Mouse (Mus musculus) megakaryocyte, embryonic 14.5 days (primary cell): Measurements from ENCODE around the gene Gm12394. TPM values are rescaled to one million over a fixed set of nuclear protein-coding genes. Genes with fewer than 3 reads are reported as not detected.
"Not testable (repeated sequence)": the region's sequence is repeated elsewhere in the genome, so short reads cannot be mapped to it uniquely, and the experiment has no call there.

Source experiments
- H3K27me3 ChIP-seq: replicated peaks from 2 replicates; pipeline ENCODE3; 2012; ENCODE audit warnings: inconsistent platforms
- H3K36me3 ChIP-seq: replicated peaks from 2 replicates; pipeline ENCODE3; 2012; ENCODE audit warnings: low read length, inconsistent platforms, mixed read lengths
- H3K4me1 ChIP-seq: 2 replicates; pipeline ENCODE4 v1.6.1; 2012; ENCODE audit warnings: inconsistent platforms
- H3K4me3 ChIP-seq: replicated peaks from 2 replicates; pipeline ENCODE3; 2012; ENCODE audit warnings: moderate library complexity, mild to moderate bottlenecking, inconsistent platforms
- H3K9me3 ChIP-seq: 2 replicates; pipeline ENCODE4 v1.6.1; 2012; ENCODE audit warnings: inconsistent platforms
- FLI1 ChIP-seq: IDR thresholded peaks from 2 replicates; pipeline ENCODE4 v1.6.1; 2012; ENCODE audit warnings: low read length, inconsistent platforms, mixed read lengths
- GATA1 ChIP-seq: IDR thresholded peaks from 3 replicates; pipeline ENCODE4 v1.6.1; 2012; ENCODE audit warnings: mixed read lengths, low read length, inconsistent platforms, borderline replicate concordance
- polyA plus RNA-seq: library from polyadenylated mRNA; stranded (reverse); fragments of >175 nt; gene quantifications from 2 replicates; pipeline ENCODE4 v1.2.3, GENCODE M21; 2012; ENCODE audit warnings: low replicate concordance; ENCODE audit not compliant: insufficient read depth

The Gm12394 gene
- polyA plus RNA-seq, 1 experiment: not detected

GRCm38 (mm10) chr4:42880677-42880948 lies 24.0 kb upstream of the Gm12394 start:
- H3K4me1 ChIP-seq: peaks cover 3% of the 10 kb centered on the region; the same call in 1 of the 2 replicates
- H3K27me3 ChIP-seq: peaks cover 12% of the 10 kb centered on the region
- TF ChIP-seq FLI1 (no peak), GATA1 (no peak)
- H3K9me3 ChIP-seq: no peaks in the 10 kb centered on the region
- H3K4me3 ChIP-seq: no peak overlapping the region
- H3K36me3 ChIP-seq: no peaks in the 10 kb centered on the region

GRCm38 (mm10) chr4:42879829-42880676 lies 23.5 kb upstream of the Gm12394 start:
- no peak overlapping the region for H3K4me3 ChIP-seq
- peaks cover 3% of the 10 kb centered on the region; the same call in 1 of the 2 replicates for H3K4me1 ChIP-seq
- peaks cover 12% of the 10 kb centered on the region for H3K27me3 ChIP-seq
- TF ChIP-seq FLI1 (no peak), GATA1 (no peak)
- H3K36me3 ChIP-seq: no peaks in the 10 kb centered on the region
- no peaks in the 10 kb centered on the region for H3K9me3 ChIP-seq

DNA sequence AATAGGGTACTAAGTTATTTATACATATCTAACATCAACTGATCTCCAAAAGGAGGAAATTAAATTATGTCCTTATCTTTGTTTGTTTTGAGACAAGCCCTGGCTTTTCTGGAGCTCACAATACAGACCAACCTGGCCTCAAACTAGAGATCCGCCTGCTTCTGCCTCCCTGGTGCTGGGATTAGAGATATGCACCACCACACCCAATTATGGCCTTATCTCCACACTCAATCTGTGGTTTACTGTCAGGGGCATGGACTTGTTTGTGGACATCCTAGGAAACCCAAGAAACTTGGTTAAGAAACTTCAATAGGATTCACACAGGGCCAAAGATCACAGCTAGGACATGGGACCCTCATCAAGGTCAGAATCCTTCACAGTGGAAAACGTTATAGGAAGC lies 21.1 kb upstream of the Gm12394 start:
- TF ChIP-seq GATA1 (no peak), FLI1 (no peak)
- Histone ChIP-seq H3K4me1 (peaks cover 3% of the 10 kb centered on the region; the same call in 1 of the 2 replicates), H3K4me3 (no peak overlapping the region), H3K9me3 (no peaks in the 10 kb centered on the region), H3K36me3 (no peaks in the 10 kb centered on the region), H3K27me3 (peaks cover 15% of the 10 kb centered on the region)

DNA sequence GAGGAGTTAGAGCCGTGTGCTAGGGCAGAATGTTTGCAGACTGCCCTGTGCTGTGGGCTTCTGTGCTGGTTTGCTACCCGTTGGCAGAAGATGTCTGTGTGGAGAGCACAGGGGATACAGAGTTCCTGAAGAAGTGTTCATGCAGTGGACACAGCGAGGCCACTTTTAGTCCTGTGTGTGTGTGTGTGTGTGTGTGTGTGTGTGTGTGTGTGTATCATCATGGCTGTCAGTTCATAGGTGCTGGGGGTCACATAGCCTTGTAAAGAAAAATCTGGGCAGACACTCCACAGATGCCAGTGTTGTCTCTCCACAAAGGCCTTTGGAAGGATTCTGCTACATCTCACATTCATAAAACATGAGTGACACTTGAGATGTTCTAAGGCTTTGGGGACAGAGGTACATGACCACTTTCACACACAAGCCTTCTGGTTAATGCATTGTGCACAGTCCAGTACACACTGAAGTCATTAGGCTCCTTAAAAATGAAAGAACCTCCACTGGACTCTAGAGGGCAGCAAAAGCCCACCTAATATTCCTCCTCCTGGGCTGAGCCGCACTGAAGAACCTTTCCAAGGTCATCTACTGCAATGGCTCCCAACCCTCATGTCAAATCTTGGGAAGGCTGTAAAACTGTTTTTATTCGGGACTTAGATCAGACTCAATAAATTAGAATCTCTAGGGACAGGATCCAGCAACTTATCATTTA lies 20.2 kb upstream of the Gm12394 start:
- peaks cover 15% of the 10 kb centered on the region for H3K27me3 ChIP-seq
- peaks cover 3% of the 10 kb centered on the region; the same call in 1 of the 2 replicates for H3K4me1 ChIP-seq
- no peaks in the 10 kb centered on the region for H3K9me3 ChIP-seq
- no peaks in the 10 kb centered on the region for H3K36me3 ChIP-seq
- no peak for TF ChIP-seq GATA1
- TF ChIP-seq FLI1: no peak
- H3K4me3 ChIP-seq: no peak overlapping the region

GRCm38 (mm10) chr4:42874134-42874533 lies 17.6 kb upstream of the Gm12394 start, which contains the start of gene Fam205c:
Gene Fam205c, minus strand, starts transcription at chr4:42874234.
- TF ChIP-seq GATA1 (no peak), FLI1 (no peak)
- Histone ChIP-seq H3K27me3 (peaks cover 15% of the 10 kb centered on the region), H3K4me1 (no peaks in the 10 kb centered on the region), H3K9me3 (no peaks in the 10 kb centered on the region), H3K4me3 (no peak within 1 kb of the TSS), H3K36me3 (no peaks in the 10 kb centered on the region)

DNA sequence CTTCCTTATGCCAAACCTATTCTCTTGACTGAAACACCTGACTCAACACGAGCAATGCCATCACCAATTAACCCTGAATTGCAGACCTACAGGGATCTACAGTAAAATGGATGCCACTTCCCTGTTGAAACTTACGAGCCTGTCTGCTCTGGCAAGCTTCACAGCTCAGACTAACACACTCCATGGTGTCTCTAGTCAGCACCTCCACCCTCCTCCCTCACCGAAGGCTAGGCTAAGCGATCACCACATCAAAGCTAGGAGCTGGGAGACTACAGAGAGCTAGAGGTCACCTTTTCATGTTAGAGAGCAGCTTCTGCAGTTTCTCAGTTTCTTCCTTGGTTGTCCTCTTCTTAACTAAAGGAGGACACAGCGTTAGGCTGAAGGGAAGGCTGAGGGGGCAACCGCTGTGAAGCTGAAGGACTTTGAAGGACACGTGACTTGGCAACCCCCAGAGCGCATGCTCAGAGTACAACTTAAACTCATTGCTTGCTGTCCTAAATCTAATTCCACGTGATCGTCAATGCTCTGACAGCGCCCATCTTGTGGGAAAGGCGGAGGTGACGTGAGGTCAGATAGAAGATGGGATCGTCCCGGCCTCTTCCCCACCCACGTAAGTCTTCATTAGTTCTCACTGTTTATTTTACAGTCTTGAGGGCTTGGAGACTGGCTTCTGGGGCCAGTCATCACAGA lies 16.3 kb upstream of the Gm12394 start:
- H3K9me3 ChIP-seq: no peaks in the 10 kb centered on the region
- peaks cover 12% of the 10 kb centered on the region for H3K27me3 ChIP-seq
- no peak overlapping the region for H3K4me3 ChIP-seq
- no peaks in the 10 kb centered on the region for H3K36me3 ChIP-seq
- TF ChIP-seq GATA1: no peak
- H3K4me1 ChIP-seq: no peaks in the 10 kb centered on the region

GRCm38 (mm10) chr4:42872151-42872550 lies 15.6 kb upstream of the Gm12394 start:
- TF ChIP-seq FLI1 (no peak), GATA1 (no peak)
- Histone ChIP-seq H3K27me3 (peaks cover 12% of the 10 kb centered on the region), H3K4me3 (no peak overlapping the region), H3K4me1 (no peaks in the 10 kb centered on the region), H3K9me3 (no peaks in the 10 kb centered on the region), H3K36me3 (no peaks in the 10 kb centered on the region)

GRCm38 (mm10) chr4:42870748-42871147 lies 14.2 kb upstream of the Gm12394 start:
- Histone ChIP-seq H3K9me3 (no peaks in the 10 kb centered on the region), H3K4me3 (no peak overlapping the region), H3K4me1 (no peaks in the 10 kb centered on the region), H3K36me3 (no peaks in the 10 kb centered on the region), H3K27me3 (peaks cover 11% of the 10 kb centered on the region)
- TF ChIP-seq FLI1: no peak

DNA sequence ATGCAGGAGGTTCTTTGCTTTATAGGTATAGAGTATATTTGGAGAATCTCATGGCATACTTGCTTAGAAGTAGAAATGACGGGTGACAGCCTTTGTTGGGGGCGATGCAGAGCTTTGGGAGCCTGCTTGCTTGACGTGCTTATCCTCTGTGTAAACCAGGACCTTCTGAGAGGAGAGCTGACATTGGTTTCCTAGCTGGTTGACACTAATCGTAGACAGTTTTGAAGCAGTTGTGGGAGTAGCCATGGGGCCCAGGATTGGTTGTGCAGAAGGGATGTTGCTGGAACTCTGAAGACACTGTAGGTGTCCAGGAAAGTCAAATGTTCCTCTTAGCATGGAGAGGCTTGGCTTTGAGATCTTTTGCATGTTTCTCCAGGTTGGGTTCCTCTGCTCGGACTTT lies 11.6 kb upstream of the Gm12394 start:
- Histone ChIP-seq H3K9me3 (no peaks in the 10 kb centered on the region), H3K27me3 (peaks cover 8% of the 10 kb centered on the region), H3K4me1 (no peaks in the 10 kb centered on the region), H3K36me3 (no peaks in the 10 kb centered on the region), H3K4me3 (no peak overlapping the region)
- no peak for TF ChIP-seq GATA1
- TF ChIP-seq FLI1: no peak

GRCm38 (mm10) chr4:42867390-42867789 lies 10.8 kb upstream of the Gm12394 start:
- Histone ChIP-seq H3K4me3 (no peak overlapping the region), H3K9me3 (no peaks in the 10 kb centered on the region), H3K27me3 (peaks cover 6% of the 10 kb centered on the region), H3K4me1 (no peaks in the 10 kb centered on the region), H3K36me3 (no peaks in the 10 kb centered on the region)
- TF ChIP-seq FLI1 (no peak), GATA1 (no peak)

GRCm38 (mm10) chr4:42863487-42863886 lies 6.9 kb upstream of the Gm12394 start:
- H3K4me3 ChIP-seq, H3K27me3 ChIP-seq, H3K9me3 ChIP-seq, H3K36me3 ChIP-seq, H3K4me1 ChIP-seq: not testable (repeated sequence)

DNA sequence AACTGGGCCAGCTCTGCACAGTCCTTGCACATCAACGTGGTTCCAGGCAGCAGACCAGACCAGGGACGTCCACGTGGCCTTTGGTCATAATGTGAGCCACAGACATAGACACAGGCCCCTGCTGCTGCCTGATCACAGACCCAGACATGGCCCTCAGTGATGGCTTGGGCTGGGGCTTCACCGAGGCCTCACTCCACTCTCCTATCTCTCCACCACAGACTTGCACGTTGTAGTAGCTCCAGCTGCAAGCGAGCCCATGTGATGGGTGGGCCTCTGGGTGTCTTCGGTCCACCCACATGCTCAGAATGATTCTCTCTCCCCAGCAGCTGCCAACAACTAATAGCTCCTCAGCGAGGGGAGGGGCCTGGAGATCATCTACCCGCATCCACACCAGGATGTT lies 3.9 kb upstream of the Gm12394 start:
- not testable (repeated sequence) for H3K4me3 ChIP-seq

DNA sequence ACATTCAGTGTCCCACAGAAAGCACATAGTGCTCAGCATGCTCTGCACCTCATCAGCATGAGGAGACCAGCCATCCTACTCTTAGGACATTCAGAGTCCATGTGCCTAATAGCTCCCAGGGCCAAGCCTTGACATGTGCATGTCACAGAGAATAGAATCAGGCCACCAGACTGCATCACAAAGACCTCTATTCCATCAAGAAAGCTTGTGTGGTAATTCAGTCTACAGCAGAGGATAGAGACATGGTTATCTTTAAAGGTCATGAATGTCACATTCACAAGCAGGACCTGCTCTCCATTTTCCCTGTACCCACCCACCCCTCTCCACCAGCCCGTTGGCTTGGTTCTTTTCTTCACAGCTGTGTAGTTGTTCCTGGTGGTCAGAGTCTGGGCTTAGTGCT lies 2.8 kb downstream of the Gm12394 start, which contains the start of gene Fam205a1:
Fam205a1 (minus strand) TSS at position 101 of the 400 bp plus-strand sequence.
- H3K36me3 ChIP-seq, H3K4me3 ChIP-seq, H3K27me3 ChIP-seq, H3K9me3 ChIP-seq, H3K4me1 ChIP-seq: not testable (repeated sequence)

More for the DNA sequence above, 3.9 kb upstream of the Gm12394 start:
- not testable (repeated sequence) for H3K4me1 ChIP-seq, H3K36me3 ChIP-seq, H3K9me3 ChIP-seq, H3K27me3 ChIP-seq

DNA sequence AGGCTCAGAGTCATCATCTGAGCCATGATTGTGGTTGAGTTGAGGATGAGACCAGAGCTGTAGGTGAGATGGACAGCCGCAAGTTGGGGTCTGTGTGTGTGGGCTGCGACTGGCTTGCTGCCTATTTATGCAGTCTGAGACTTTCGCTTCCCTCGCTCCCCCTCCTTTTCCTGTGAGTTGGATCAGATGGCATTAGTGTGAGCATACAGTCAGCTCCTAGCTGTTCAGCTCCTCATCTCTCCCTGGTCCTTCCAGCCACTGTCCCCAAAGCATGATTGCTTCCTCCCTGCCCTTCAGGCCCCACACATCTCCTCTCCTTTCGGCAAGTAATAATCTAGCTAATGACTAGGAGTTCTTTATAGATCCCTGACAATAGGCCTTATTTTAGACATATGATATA lies 82.7 kb downstream of the Gm12394 start, which contains the start of gene Ccl21a:
Ccl21a (minus strand) TSS at position 101 of the 400 bp plus-strand sequence.
- H3K4me1 ChIP-seq, H3K27me3 ChIP-seq, H3K36me3 ChIP-seq, H3K4me3 ChIP-seq, H3K9me3 ChIP-seq: not testable (repeated sequence)
